Mouse (Mus musculus): ENCODE measurements around the gene Mybpc1.
"Not testable (repeated sequence)": the region's sequence is repeated elsewhere in the genome, so short reads cannot be mapped to it uniquely, and the experiment has no call there.

Mybpc1 gene

GRCm38 (mm10) chr10:88494959-88495587 lies 109.9 kb downstream of the Mybpc1 start:
- DNase-seq (ENCODE audit: low spot score in 2 of 2): no peak

- no peak for DNase-seq (ENCODE audit: low spot score in 2 of 2)
These were observed 112.3 kb downstream of the Mybpc1 start for GRCm38 (mm10) chr10:88492658-88493057.

GRCm38 (mm10) chr10:88491632-88492031 lies 113.3 kb downstream of the Mybpc1 start:
- no peak for DNase-seq (ENCODE audit: low spot score in 2 of 2)

GRCm38 (mm10) chr10:88488629-88489028 lies 116.3 kb downstream of the Mybpc1 start:
- no peak for DNase-seq (ENCODE audit: low spot score in 2 of 2)

DNA sequence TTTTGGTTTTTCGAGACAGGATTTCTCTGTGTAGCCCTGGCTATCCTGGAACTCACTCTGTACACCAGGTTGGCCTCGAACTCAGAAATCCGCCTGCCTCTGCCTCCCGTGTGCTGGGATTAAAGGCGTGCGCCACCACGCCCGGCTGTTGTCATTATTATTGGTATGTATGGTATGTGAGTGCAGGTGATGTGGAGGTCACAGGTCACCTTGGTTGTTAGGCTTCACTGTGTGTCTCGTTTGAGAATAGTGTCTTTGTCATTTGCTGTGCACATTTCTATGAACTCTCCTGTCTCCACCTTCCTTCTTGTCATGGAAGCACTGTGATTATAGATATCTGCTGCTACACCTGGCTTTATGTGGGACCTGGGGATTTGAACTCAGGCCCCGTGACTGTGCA lies 122.1 kb downstream of the Mybpc1 start:
- not testable (repeated sequence) for DNase-seq (ENCODE audit: low spot score in 2 of 2)

All from frontal cortex, postnatal 14 days (tissue).